Mouse (Mus musculus) embryonic facial prominence, embryonic 11.5 days (tissue): ENCODE data around the gene Btbd35f29. TPM values are rescaled to one million over a fixed set of nuclear protein-coding genes. Genes with fewer than 3 reads are reported as not detected.
"Not testable (repeated sequence)": the region's sequence is repeated elsewhere in the genome, so short reads cannot be mapped to it uniquely, and the experiment has no call there.

Source experiments
- ATAC-seq: fragments of 200-750 bp; cut with Nextera tagmentation; replicated peaks from 2 replicates; pipeline ENCODE4 v1.8.0; 2017; ENCODE audit warnings: low read depth; ENCODE audit not compliant: insufficient number of reproducible peaks, low FRiP score, low TSS enrichment
- DNase-seq: peaks from one replicate; pipeline ENCODE4 v3.0.0-alpha.2; 2015; ENCODE audit warnings: low spot score
- H3K27ac ChIP-seq: fragments of 300-500 bp; sonication (generic); replicated peaks from 2 replicates; pipeline ENCODE4 v1.5.1; 2014; ENCODE audit warnings: mild to moderate bottlenecking, low read depth, low read length, control low read depth
- H3K27me3 ChIP-seq: fragments of 300-500 bp; sonication (generic); 2 replicates; pipeline ENCODE4 v1.6.1; 2014; ENCODE audit warnings: mild to moderate bottlenecking, low read length, moderate library complexity, mixed read lengths; ENCODE audit not compliant: control insufficient read depth, insufficient read depth
- H3K36me3 ChIP-seq: fragments of 300-500 bp; sonication (generic); replicated peaks from 2 replicates; pipeline ENCODE4 v1.6.1; 2014; ENCODE audit warnings: low read depth, mild to moderate bottlenecking, low read length, moderate library complexity, mixed read lengths; ENCODE audit not compliant: control insufficient read depth, insufficient read depth
- H3K4me1 ChIP-seq: fragments of 300-500 bp; sonication (generic); 2 replicates; pipeline ENCODE4 v1.6.1; 2014; ENCODE audit warnings: low read length, mixed read lengths; ENCODE audit not compliant: control insufficient read depth, insufficient read depth
- H3K4me2 ChIP-seq: fragments of 300-500 bp; sonication (generic); 2 replicates; pipeline ENCODE4 v1.6.1; 2014; ENCODE audit warnings: low read depth, mild to moderate bottlenecking, control low read depth, low read length, moderate library complexity
- H3K4me3 ChIP-seq: fragments of 300-500 bp; sonication (generic); 2 replicates; pipeline ENCODE4 v1.5.1; 2014; ENCODE audit warnings: low read depth, low read length, control low read depth
- H3K9ac ChIP-seq: fragments of 300-500 bp; sonication (generic); replicated peaks from 2 replicates; pipeline ENCODE4 v1.6.1; 2014; ENCODE audit warnings: mild to moderate bottlenecking, control low read depth, low read length
- H3K9me3 ChIP-seq: fragments of 300-500 bp; sonication (generic); replicated peaks from 2 replicates; pipeline ENCODE4 v1.6.1; 2016; ENCODE audit warnings: mild to moderate bottlenecking, low read length, inconsistent platforms, mixed read lengths; ENCODE audit not compliant: control insufficient read depth
- WGBS: fragments of 180-500 bp; shearing (Covaris S2); extraction: QIAGEN DNeasy Blood & Tissue Kit; methylation state at CpG from one replicate; pipeline ENCODE4 v1.1.7; 2014; 5-methylcytosine and 5-hydroxymethylcytosine counted together
- polyA plus RNA-seq: library from polyadenylated mRNA; unstranded; fragments of >200 nt; fragmentation: Nextera tagmentation; extraction: Ambion mirVana; gene quantifications from 2 replicates; pipeline ENCODE4 v1.2.1, GENCODE M21; 2014

Gene Btbd35f29
- polyA plus RNA-seq, 1 experiment from 2014 or later, result not detected

GRCm38 (mm10) chrX:31165193-31165592 lies 47.7 kb downstream of the Btbd35f29 start:
- not testable (repeated sequence) for H3K4me3 ChIP-seq, H3K9me3 ChIP-seq, H3K9ac ChIP-seq, H3K27me3 ChIP-seq, DNase-seq, H3K4me2 ChIP-seq, H3K27ac ChIP-seq, ATAC-seq, H3K36me3 ChIP-seq, H3K4me1 ChIP-seq
- WGBS, result 95% methylated on average over 2 of the region's 3 CpGs

Other genes starting within 250 kb of the Btbd35f29 start
- gene Spin2f, start 136.2 kb downstream of the Btbd35f29 start, polyA plus RNA-seq, result not detected in 2 replicates
- not detected in 2 replicates for gene Btbd35f26, start 218.8 kb downstream of the Btbd35f29 start, polyA plus RNA-seq